Mouse (Mus musculus) bone marrow, adult 2 months (tissue): Measurements from ENCODE around the gene Tmem204.

Experiments
- CTCF ChIP-seq: fragments of 200-500 bp; IDR thresholded peaks from 2 replicates; pipeline ENCODE4 v1.5.1; 2011; ENCODE audit warnings: low read length, control low read depth; ENCODE audit not compliant: control insufficient read depth, insufficient read depth
- POLR2A ChIP-seq: fragments of 200-500 bp; IDR thresholded peaks from 2 replicates; pipeline ENCODE4 v1.6.1; 2011; ENCODE audit warnings: low read depth, mild to moderate bottlenecking, control low read depth, low read length, borderline replicate concordance; ENCODE audit not compliant: control insufficient read depth

GRCm38 (mm10) chr17:25083444-25083931, at the start of gene Tmem204:
- TF ChIP-seq POLR2A (no peak), CTCF (peak; percentile 22; the same call in 1 of the 2 replicates)
